Mouse (Mus musculus): ENCODE measurements at regions not wholly inside any gene's neighbourhood (a gene's known extent, or its start where the extent isn't known, plus 50 kb on each side); places are given as distances from the start of the nearest gene placed in this dataset.

DNA sequence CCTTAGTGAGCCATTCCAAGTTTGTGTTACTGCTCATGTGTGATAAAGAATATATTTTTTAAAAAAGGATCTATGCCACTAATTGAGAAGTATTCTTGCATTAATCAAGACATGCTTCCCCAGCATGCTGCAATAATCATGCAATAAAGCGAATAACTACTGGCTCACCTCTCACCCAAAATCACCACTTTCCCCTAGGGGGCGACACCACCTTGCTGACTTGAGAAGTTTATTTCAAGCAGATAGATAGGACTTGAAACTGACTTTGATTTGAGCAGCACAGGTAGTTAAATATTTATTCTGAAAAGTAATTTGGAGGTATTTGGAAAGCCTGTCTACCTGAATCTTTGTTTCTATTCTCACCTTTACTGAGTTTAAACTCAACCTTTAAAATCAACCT is 320.1 kb upstream of the Tmem229a start:
- Histone ChIP-seq H3K9ac (ENCODE audit: low read length) (no peak overlapping the region), H3K9me3 (ENCODE audit: control insufficient read depth, low read length) (no peaks in the 10 kb centered on the region), H3K4me3 (ENCODE audit: low read depth, low read length) (no peak overlapping the region), H3K27ac (ENCODE audit: low read depth, low read length) (no peak overlapping the region), H3K36me3 (ENCODE audit: control insufficient read depth, insufficient read depth, low read length) (no peaks in the 10 kb centered on the region), H3K27me3 (ENCODE audit: control insufficient read depth, insufficient read depth, low read length) (no peaks in the 10 kb centered on the region), H3K4me1 (ENCODE audit: control insufficient read depth, insufficient read depth, low read length) (no peaks in the 10 kb centered on the region), H3K4me2 (ENCODE audit: low read depth) (no peak overlapping the region)
- WGBS: 53% methylated on average over 2 of the region's 2 CpGs
- ATAC-seq (ENCODE audit: insufficient read depth, low FRiP score, low TSS enrichment) (no peak), DNase-seq (ENCODE audit: low spot score) (peak; percentile 37)

DNA sequence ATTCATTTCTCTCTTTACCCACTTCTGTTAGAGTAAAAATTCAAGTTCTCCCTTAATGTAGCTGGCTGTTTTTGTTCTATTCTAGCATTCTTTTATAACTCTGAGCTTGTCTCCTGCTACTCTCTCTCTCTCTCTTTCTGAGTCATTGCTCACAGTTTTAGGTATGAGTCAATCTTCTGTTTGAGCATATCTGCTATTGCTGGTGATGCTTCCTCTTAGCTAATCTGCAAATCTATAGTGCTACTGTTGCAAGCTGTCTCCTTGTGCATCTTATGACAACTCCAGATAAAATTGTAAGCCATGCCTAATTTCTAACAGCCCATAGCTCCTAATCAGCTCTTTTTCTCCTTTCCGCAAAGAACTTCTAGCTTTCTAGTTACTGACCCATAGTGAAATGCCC is 304.5 kb upstream of the Tmem229a start:
- Histone ChIP-seq H3K27me3 (ENCODE audit: control insufficient read depth, insufficient read depth, low read length) (no peaks in the 10 kb centered on the region), H3K36me3 (ENCODE audit: control insufficient read depth, insufficient read depth, low read length) (no peaks in the 10 kb centered on the region), H3K9ac (ENCODE audit: low read length) (no peak overlapping the region), H3K9me3 (ENCODE audit: control insufficient read depth, low read length) (no peaks in the 10 kb centered on the region), H3K27ac (ENCODE audit: low read depth, low read length) (no peak overlapping the region), H3K4me2 (ENCODE audit: low read depth) (no peak overlapping the region), H3K4me1 (ENCODE audit: control insufficient read depth, insufficient read depth, low read length) (no peaks in the 10 kb centered on the region), H3K4me3 (ENCODE audit: low read depth, low read length) (no peak overlapping the region)
- WGBS: 100% methylated on average over 1 of the region's 1 CpGs
- no peak for DNase-seq (ENCODE audit: low spot score)
- ATAC-seq (ENCODE audit: insufficient read depth, low FRiP score, low TSS enrichment): no peak

GRCm38 (mm10) chr6:25255762-25256161 is 299.7 kb upstream of the Tmem229a start:
- Histone ChIP-seq H3K27me3 (ENCODE audit: control insufficient read depth, insufficient read depth, low read length) (no peaks in the 10 kb centered on the region), H3K4me1 (ENCODE audit: control insufficient read depth, insufficient read depth, low read length) (no peaks in the 10 kb centered on the region), H3K27ac (ENCODE audit: low read depth, low read length) (no peak overlapping the region), H3K9me3 (ENCODE audit: control insufficient read depth, low read length) (no peaks in the 10 kb centered on the region), H3K4me3 (ENCODE audit: low read depth, low read length) (no peak overlapping the region), H3K9ac (ENCODE audit: low read length) (no peak overlapping the region), H3K36me3 (ENCODE audit: control insufficient read depth, insufficient read depth, low read length) (no peaks in the 10 kb centered on the region), H3K4me2 (ENCODE audit: low read depth) (no peak overlapping the region)
- WGBS: 85% methylated on average over 2 of the region's 2 CpGs
- DNase-seq (ENCODE audit: low spot score) (no peak), ATAC-seq (ENCODE audit: insufficient read depth, low FRiP score, low TSS enrichment) (no peak)

GRCm38 (mm10) chr6:25237021-25237420 is 280.9 kb upstream of the Tmem229a start:
- no peak overlapping the region for H3K4me3 ChIP-seq (ENCODE audit: low read depth, low read length)
- H3K9me3 ChIP-seq (ENCODE audit: control insufficient read depth, low read length): no peaks in the 10 kb centered on the region
- H3K4me1 ChIP-seq (ENCODE audit: control insufficient read depth, insufficient read depth, low read length): no peaks in the 10 kb centered on the region
- H3K27ac ChIP-seq (ENCODE audit: low read depth, low read length): no peak overlapping the region
- no peak overlapping the region for H3K4me2 ChIP-seq (ENCODE audit: low read depth)
- H3K36me3 ChIP-seq (ENCODE audit: control insufficient read depth, insufficient read depth, low read length): no peaks in the 10 kb centered on the region
- WGBS: 81% methylated on average over 2 of the region's 2 CpGs
- DNase-seq (ENCODE audit: low spot score): no peak
- no peaks in the 10 kb centered on the region for H3K27me3 ChIP-seq (ENCODE audit: control insufficient read depth, insufficient read depth, low read length)
- no peak overlapping the region for H3K9ac ChIP-seq (ENCODE audit: low read length)
- no peak for ATAC-seq (ENCODE audit: insufficient read depth, low FRiP score, low TSS enrichment)

GRCm38 (mm10) chr6:25236616-25237015 is 280.5 kb upstream of the Tmem229a start:
- Histone ChIP-seq H3K9ac (ENCODE audit: low read length) (no peak overlapping the region), H3K9me3 (ENCODE audit: control insufficient read depth, low read length) (no peaks in the 10 kb centered on the region), H3K27me3 (ENCODE audit: control insufficient read depth, insufficient read depth, low read length) (no peaks in the 10 kb centered on the region), H3K36me3 (ENCODE audit: control insufficient read depth, insufficient read depth, low read length) (no peaks in the 10 kb centered on the region), H3K4me1 (ENCODE audit: control insufficient read depth, insufficient read depth, low read length) (no peaks in the 10 kb centered on the region), H3K4me3 (ENCODE audit: low read depth, low read length) (no peak overlapping the region), H3K4me2 (ENCODE audit: low read depth) (no peak overlapping the region), H3K27ac (ENCODE audit: low read depth, low read length) (no peak overlapping the region)
- ATAC-seq (ENCODE audit: insufficient read depth, low FRiP score, low TSS enrichment) (no peak), DNase-seq (ENCODE audit: low spot score) (no peak)
- WGBS: 85% methylated on average over 3 of the region's 3 CpGs
